Comparison of ENCODE assay signal across 9 mouse cellular contexts in genomic region chr3:6100863-6101262, GRCm38 (mm10).
"Had no signal": no experiment of that assay in that cellular context is flagged by ENCODE, and none has a peak within 500 bp of the region (broad histone marks: within the 10 kb centered on the region; RNA-seq: fewer than 3 reads in every experiment).

No protein-coding gene starts in this region.

- DNase-seq: kidney, adult 9 months; kidney, postnatal 14 days; kidney, postnatal 4 days; liver; lung, adult 18-20 months; lung, postnatal 10 days; lung, postnatal 36 days; thymus, adult 18-20 months; thymus, postnatal 36 days had no signal
